Mouse (Mus musculus) kidney, embryonic 15.5 days (tissue): ENCODE results near the gene Sez6l. TPM values are rescaled to one million over a fixed set of nuclear protein-coding genes. Genes with fewer than 3 reads are reported as not detected.

Experiments used
- ATAC-seq: fragments of 200-750 bp; cut with Nextera tagmentation; replicated peaks from 2 replicates; pipeline ENCODE4 v1.8.0; 2017; ENCODE audit warnings: moderate TSS enrichment; ENCODE audit not compliant: low FRiP score
- H3K27ac ChIP-seq: fragments of 300-500 bp; sonication (generic); 2 replicates; pipeline ENCODE4 v1.5.1; 2015; ENCODE audit warnings: mild to moderate bottlenecking, inconsistent platforms
- H3K27me3 ChIP-seq: fragments of 300-500 bp; sonication (generic); 2 replicates; pipeline ENCODE4 v1.6.1; 2015; ENCODE audit warnings: inconsistent platforms
- H3K36me3 ChIP-seq: fragments of 300-500 bp; sonication (generic); 2 replicates; pipeline ENCODE4 v1.6.1; 2015; ENCODE audit warnings: inconsistent platforms
- H3K4me1 ChIP-seq: fragments of 300-500 bp; sonication (generic); 2 replicates; pipeline ENCODE4 v1.6.1; 2015; ENCODE audit warnings: inconsistent platforms
- H3K4me2 ChIP-seq: fragments of 300-500 bp; sonication (generic); 2 replicates; pipeline ENCODE4 v1.6.1; 2015; ENCODE audit warnings: moderate library complexity, mild to moderate bottlenecking, inconsistent platforms
- H3K4me3 ChIP-seq: fragments of 300-500 bp; sonication (generic); replicated peaks from 2 replicates; pipeline ENCODE4 v1.5.1; 2015; ENCODE audit warnings: mild to moderate bottlenecking, inconsistent platforms
- H3K9ac ChIP-seq: fragments of 300-500 bp; sonication (generic); 2 replicates; pipeline ENCODE4 v1.6.1; 2015; ENCODE audit warnings: mild to moderate bottlenecking, inconsistent platforms
- H3K9me3 ChIP-seq: fragments of 300-500 bp; sonication (generic); replicated peaks from 2 replicates; pipeline ENCODE4 v1.6.1; 2016; ENCODE audit warnings: inconsistent platforms
- WGBS: fragments of 180-500 bp; shearing (Covaris S2); methylation state at CpG from one replicate; pipeline ENCODE4 v1.1.7; 2015; ENCODE audit warnings: mixed read lengths; 5-methylcytosine and 5-hydroxymethylcytosine counted together
- polyA plus RNA-seq: library from polyadenylated mRNA; unstranded; fragments of >200 nt; fragmentation: Nextera tagmentation; extraction: Ambion mirVana; gene quantifications from 2 replicates; pipeline ENCODE4 v1.2.1, GENCODE M21; 2015

Sez6l gene
- polyA plus RNA-seq, 1 experiment from 2014 or later: 0.82 TPM

- Histone ChIP-seq H3K27ac (no peak overlapping the region), H3K4me3 (no peak overlapping the region), H3K9ac (no peak overlapping the region), H3K4me1 (peaks cover 24% of the 10 kb centered on the region), H3K4me2 (no peak overlapping the region), H3K27me3 (no peaks in the 10 kb centered on the region), H3K9me3 (no peaks in the 10 kb centered on the region), H3K36me3 (no peaks in the 10 kb centered on the region)
- WGBS: 84% methylated on average over 19 of the region's 19 CpGs
- ATAC-seq: no peak
These were observed 50.0 kb downstream of the Sez6l start for GRCm38 (mm10) chr5:112526936-112527335.

- Histone ChIP-seq H3K36me3 (no peaks in the 10 kb centered on the region), H3K4me2 (no peak overlapping the region), H3K9me3 (no peaks in the 10 kb centered on the region), H3K27ac (no peak overlapping the region), H3K27me3 (no peaks in the 10 kb centered on the region), H3K9ac (no peak overlapping the region), H3K4me3 (no peak overlapping the region), H3K4me1 (peaks cover 29% of the 10 kb centered on the region)
- ATAC-seq: no peak
- 80% methylated on average over 7 of the region's 7 CpGs for WGBS
These were observed 50.5 kb downstream of the Sez6l start for GRCm38 (mm10) chr5:112526435-112526834.

DNA sequence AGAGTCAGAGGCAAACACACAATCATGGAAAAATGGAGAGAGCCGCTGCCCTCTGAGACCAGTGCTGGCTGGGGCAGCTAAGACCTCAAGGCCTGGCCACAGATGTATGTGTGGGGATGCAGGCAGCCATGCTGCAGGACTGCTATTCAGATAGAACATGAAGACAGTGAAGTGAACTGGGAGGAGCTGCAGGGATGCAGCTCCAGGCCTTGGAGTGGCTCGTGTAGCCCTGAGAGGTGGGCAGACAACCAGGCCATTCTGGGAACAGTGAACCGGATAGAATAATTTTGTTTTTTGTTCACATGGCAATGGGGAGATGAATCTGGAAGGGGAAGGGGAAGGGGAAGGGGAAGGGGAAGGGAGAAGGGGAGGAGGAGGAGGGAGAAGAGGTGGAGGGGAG is 51.0 kb downstream of the Sez6l start:
- WGBS: 84% methylated on average over 3 of the region's 3 CpGs
- H3K4me1 ChIP-seq: peaks cover 33% of the 10 kb centered on the region
- no peaks in the 10 kb centered on the region for H3K36me3 ChIP-seq
- H3K4me2 ChIP-seq: no peak overlapping the region
- peak overlapping the region; percentile 68; the same call in 1 of the 2 replicates for H3K27ac ChIP-seq
- no peaks in the 10 kb centered on the region for H3K27me3 ChIP-seq
- no peaks in the 10 kb centered on the region for H3K9me3 ChIP-seq
- no peak overlapping the region for H3K4me3 ChIP-seq
- no peak overlapping the region for H3K9ac ChIP-seq
- no peak for ATAC-seq

GRCm38 (mm10) chr5:112525271-112525670 is 51.7 kb downstream of the Sez6l start:
- Histone ChIP-seq H3K27me3 (no peaks in the 10 kb centered on the region), H3K27ac (peak overlapping the region; percentile 68), H3K4me1 (peaks cover 39% of the 10 kb centered on the region), H3K4me2 (no peak overlapping the region), H3K9me3 (no peaks in the 10 kb centered on the region), H3K36me3 (no peaks in the 10 kb centered on the region), H3K9ac (no peak overlapping the region), H3K4me3 (no peak overlapping the region)
- peak; percentile 53; the same call in 1 of the 2 replicates for ATAC-seq
- 49% methylated on average over 5 of the region's 5 CpGs for WGBS

- no peaks in the 10 kb centered on the region for H3K36me3 ChIP-seq
- H3K4me2 ChIP-seq: no peak overlapping the region
- no peak for ATAC-seq
- H3K9ac ChIP-seq: no peak overlapping the region
- H3K27me3 ChIP-seq: 0 out of 2 replicates have a peak, but pooled peaks cover 2% of the 10 kb centered on the region
- H3K27ac ChIP-seq: no peak overlapping the region
- 94% methylated on average over 2 of the region's 2 CpGs for WGBS
- H3K9me3 ChIP-seq: no peaks in the 10 kb centered on the region
- H3K4me3 ChIP-seq: no peak overlapping the region
- peaks cover 42% of the 10 kb centered on the region for H3K4me1 ChIP-seq
These were observed 53.2 kb downstream of the Sez6l start for GRCm38 (mm10) chr5:112523796-112524195.

DNA sequence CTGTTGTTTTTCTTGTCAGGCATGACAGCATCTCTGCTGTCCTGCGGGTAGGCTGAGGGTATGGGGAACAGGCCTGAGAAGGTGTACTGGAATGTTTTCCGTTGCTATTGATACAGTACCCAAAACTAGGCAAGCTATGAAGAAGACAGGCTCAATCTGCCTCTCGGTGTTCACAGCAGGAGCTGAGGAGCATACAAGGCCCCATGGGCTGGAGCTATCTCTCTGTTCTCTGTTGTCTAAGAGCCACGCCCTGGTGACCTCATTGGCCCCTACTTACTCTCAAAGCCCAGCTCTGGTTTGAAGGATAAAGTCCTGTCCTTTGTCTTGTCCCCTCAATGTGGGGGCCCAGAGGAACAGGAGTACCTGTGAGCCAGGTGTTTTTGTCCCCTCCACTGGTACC is 53.7 kb downstream of the Sez6l start:
- H3K27me3 ChIP-seq: 0 out of 2 replicates have a peak, but pooled peaks cover 2% of the 10 kb centered on the region
- H3K4me1 ChIP-seq: peaks cover 42% of the 10 kb centered on the region
- no peak for ATAC-seq
- H3K27ac ChIP-seq: no peak overlapping the region
- H3K9me3 ChIP-seq: no peaks in the 10 kb centered on the region
- no peak overlapping the region for H3K4me3 ChIP-seq
- no peaks in the 10 kb centered on the region for H3K36me3 ChIP-seq
- H3K4me2 ChIP-seq: no peak overlapping the region
- no peak overlapping the region for H3K9ac ChIP-seq
- WGBS: 88% methylated on average over 4 of the region's 4 CpGs

GRCm38 (mm10) chr5:112521703-112522527 is 55.1 kb downstream of the Sez6l start:
- ATAC-seq: no peak
- 18% methylated on average over 19 of the region's 19 CpGs for WGBS
- H3K4me1 ChIP-seq: peaks cover 42% of the 10 kb centered on the region
- H3K9me3 ChIP-seq: no peaks in the 10 kb centered on the region
- H3K27me3 ChIP-seq: 0 out of 2 replicates have a peak, but pooled peaks cover 2% of the 10 kb centered on the region
- 0 out of 2 replicates have a peak overlapping the region, but pooled peaks have one; percentile 28 for H3K4me2 ChIP-seq
- H3K36me3 ChIP-seq: no peaks in the 10 kb centered on the region
- no peak overlapping the region for H3K9ac ChIP-seq
- no peak overlapping the region for H3K4me3 ChIP-seq
- H3K27ac ChIP-seq: no peak overlapping the region

- no peaks in the 10 kb centered on the region for H3K36me3 ChIP-seq
- H3K9ac ChIP-seq: no peak overlapping the region
- H3K27me3 ChIP-seq: 0 out of 2 replicates have a peak, but pooled peaks cover 2% of the 10 kb centered on the region
- no peaks in the 10 kb centered on the region; the same call in 1 of the 2 replicates for H3K9me3 ChIP-seq
- H3K27ac ChIP-seq: 0 out of 2 replicates have a peak overlapping the region, but pooled peaks have one; percentile 10
- ATAC-seq: peak; percentile 49
- WGBS: 9% methylated on average over 8 of the region's 8 CpGs
- no peak overlapping the region for H3K4me3 ChIP-seq
- H3K4me2 ChIP-seq: 0 out of 2 replicates have a peak overlapping the region, but pooled peaks have one; percentile 28
- peaks cover 38% of the 10 kb centered on the region for H3K4me1 ChIP-seq
These were observed 55.9 kb downstream of the Sez6l start for GRCm38 (mm10) chr5:112520826-112521702.

DNA sequence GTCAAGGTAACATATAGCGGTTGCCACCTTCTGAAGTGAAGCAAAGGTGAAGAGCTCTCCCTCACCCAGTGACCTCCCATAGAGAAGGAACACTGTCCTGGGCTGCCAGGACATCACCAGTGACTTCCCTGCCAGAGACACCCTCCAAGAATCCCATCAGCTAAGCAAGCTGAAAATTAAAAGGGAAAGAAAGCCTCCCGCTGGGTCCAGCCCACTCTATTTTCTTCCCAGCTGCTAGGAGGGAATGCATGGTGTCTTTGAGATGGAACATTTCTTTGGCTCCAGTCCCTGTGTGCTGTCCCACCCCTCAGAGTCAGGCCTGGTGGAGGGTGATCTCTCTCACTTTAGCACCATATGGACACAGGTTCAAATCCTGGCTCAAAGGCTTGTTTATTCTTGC is 58.2 kb downstream of the Sez6l start:
- no peak overlapping the region for H3K27ac ChIP-seq
- H3K4me3 ChIP-seq: no peak overlapping the region
- no peak for ATAC-seq
- 0 out of 2 replicates have a peak, but pooled peaks cover 2% of the 10 kb centered on the region for H3K27me3 ChIP-seq
- no peaks in the 10 kb centered on the region for H3K36me3 ChIP-seq
- 78% methylated on average over 2 of the region's 2 CpGs for WGBS
- H3K9ac ChIP-seq: no peak overlapping the region
- H3K9me3 ChIP-seq: no peaks in the 10 kb centered on the region; the same call in 1 of the 2 replicates
- no peak overlapping the region for H3K4me2 ChIP-seq
- peaks cover 21% of the 10 kb centered on the region for H3K4me1 ChIP-seq

DNA sequence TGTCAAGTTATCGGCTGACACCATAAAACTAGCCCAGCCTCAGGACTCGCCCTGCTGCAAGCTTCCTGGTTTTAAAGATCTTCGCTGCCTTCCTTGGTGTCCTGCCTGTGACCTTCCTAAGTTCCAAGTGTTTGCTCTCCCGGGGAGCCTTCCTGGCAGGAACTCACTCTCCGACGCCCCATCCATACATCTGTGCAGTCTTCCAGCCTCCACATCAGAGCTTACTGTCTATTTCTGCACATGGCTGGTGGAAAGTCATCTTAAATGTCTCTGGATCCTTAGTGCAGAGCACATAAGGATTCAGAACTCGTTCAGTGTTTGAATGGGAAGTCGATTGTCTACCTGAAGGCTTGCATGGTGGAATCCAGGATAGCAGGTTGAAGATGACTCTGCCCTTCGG is 59.5 kb downstream of the Sez6l start:
- H3K4me3 ChIP-seq: no peak overlapping the region
- no peak overlapping the region for H3K4me2 ChIP-seq
- no peak for ATAC-seq
- no peaks in the 10 kb centered on the region; the same call in 1 of the 2 replicates for H3K9me3 ChIP-seq
- WGBS: 82% methylated on average over 9 of the region's 9 CpGs
- H3K9ac ChIP-seq: no peak overlapping the region
- H3K27me3 ChIP-seq: 0 out of 2 replicates have a peak, but pooled peaks cover 2% of the 10 kb centered on the region
- H3K27ac ChIP-seq: no peak overlapping the region
- H3K36me3 ChIP-seq: no peaks in the 10 kb centered on the region
- H3K4me1 ChIP-seq: peaks cover 21% of the 10 kb centered on the region

DNA sequence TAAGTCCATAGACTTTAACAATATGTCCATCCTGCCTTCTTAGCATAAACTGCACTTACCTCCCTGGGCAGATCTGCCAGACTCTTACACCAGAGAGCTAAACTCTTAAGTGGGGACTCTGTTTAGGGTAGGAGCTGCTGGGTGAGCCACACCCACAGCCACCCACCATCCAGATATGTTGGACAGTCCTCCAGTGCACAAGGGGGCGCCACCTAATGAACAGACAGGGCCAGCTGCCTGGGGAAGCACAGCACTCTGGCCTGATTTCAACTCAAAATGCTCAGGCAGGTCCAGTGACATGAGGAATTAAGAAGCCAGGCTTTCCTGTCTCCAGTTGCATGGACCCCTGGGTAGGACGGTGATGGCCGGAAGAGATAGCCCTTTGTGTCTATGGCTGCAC is 60.5 kb downstream of the Sez6l start:
- no peak for ATAC-seq
- no peaks in the 10 kb centered on the region; the same call in 1 of the 2 replicates for H3K9me3 ChIP-seq
- H3K4me3 ChIP-seq: no peak overlapping the region
- peaks cover 14% of the 10 kb centered on the region for H3K4me1 ChIP-seq
- WGBS: 92% methylated on average over 3 of the region's 3 CpGs
- no peak overlapping the region for H3K4me2 ChIP-seq
- H3K9ac ChIP-seq: no peak overlapping the region
- 0 out of 2 replicates have a peak, but pooled peaks cover 2% of the 10 kb centered on the region for H3K27me3 ChIP-seq
- no peak overlapping the region for H3K27ac ChIP-seq
- no peaks in the 10 kb centered on the region for H3K36me3 ChIP-seq

- WGBS: 83% methylated on average over 8 of the region's 8 CpGs
- no peak for ATAC-seq
- Histone ChIP-seq H3K9ac (no peak overlapping the region), H3K4me3 (no peak overlapping the region), H3K27ac (no peak overlapping the region), H3K9me3 (no peaks in the 10 kb centered on the region), H3K36me3 (no peaks in the 10 kb centered on the region), H3K4me2 (no peak overlapping the region), H3K4me1 (no peaks in the 10 kb centered on the region), H3K27me3 (no peaks in the 10 kb centered on the region)
These were observed 66.6 kb downstream of the Sez6l start for GRCm38 (mm10) chr5:112510351-112510750.
